Mouse (Mus musculus) midbrain, postnatal 0 days (tissue): Measurements from ENCODE around the gene Scamp1. TPM values are rescaled to one million over a fixed set of nuclear protein-coding genes. Genes with fewer than 3 reads are reported as not detected.

Experiments used
- ATAC-seq: fragments of 200-750 bp; cut with Nextera tagmentation; 2 replicates; pipeline ENCODE4 v1.8.0; 2017; ENCODE audit warnings: moderate number of reproducible peaks, mild to moderate bottlenecking, moderate TSS enrichment, moderate library complexity; ENCODE audit not compliant: low FRiP score
- DNase-seq: peaks from one replicate; pipeline ENCODE4 v3.0.0-alpha.2; 2015; ENCODE audit warnings: low spot score
- H3K27ac ChIP-seq: fragments of 300-500 bp; sonication (generic); 2 replicates; pipeline ENCODE4 v1.5.1; 2014; ENCODE audit warnings: low read depth, mild to moderate bottlenecking, low read length, mixed read lengths
- H3K27me3 ChIP-seq: fragments of 300-500 bp; sonication (generic); 2 replicates; pipeline ENCODE4 v1.6.1; 2014; ENCODE audit warnings: low read length, control low read depth, mixed read lengths; ENCODE audit not compliant: insufficient read depth
- H3K36me3 ChIP-seq: fragments of 300-500 bp; sonication (generic); 2 replicates; pipeline ENCODE4 v1.6.1; 2014; ENCODE audit warnings: low read length, control low read depth, mixed read lengths; ENCODE audit not compliant: insufficient read depth
- H3K4me1 ChIP-seq: fragments of 300-500 bp; sonication (generic); 2 replicates; pipeline ENCODE4 v1.6.1; 2014; ENCODE audit warnings: mild to moderate bottlenecking, control low read depth, antibody characterized with exemption, low read length, mixed read lengths; ENCODE audit not compliant: insufficient read depth
- H3K4me2 ChIP-seq: fragments of 300-500 bp; sonication (generic); 2 replicates; pipeline ENCODE4 v1.6.1; 2014; ENCODE audit warnings: low read depth, mild to moderate bottlenecking, low read length, mixed read lengths; ENCODE audit not compliant: poor library complexity, severe bottlenecking
- H3K4me3 ChIP-seq: fragments of 300-500 bp; sonication (generic); 2 replicates; pipeline ENCODE4 v1.5.1; 2014; ENCODE audit warnings: low read depth, mild to moderate bottlenecking, low read length, moderate library complexity
- H3K9ac ChIP-seq: fragments of 300-500 bp; sonication (generic); replicated peaks from 2 replicates; pipeline ENCODE4 v1.6.1; 2014; ENCODE audit warnings: mild to moderate bottlenecking, low read length, moderate library complexity, mixed read lengths; ENCODE audit not compliant: poor library complexity, severe bottlenecking
- H3K9me3 ChIP-seq: fragments of 300-500 bp; sonication (generic); 2 replicates; pipeline ENCODE4 v1.6.1; 2016; ENCODE audit warnings: low read length, control low read depth
- CTCF ChIP-seq: IDR thresholded peaks from 2 replicates; pipeline ENCODE4 v1.5.1; 2016; ENCODE audit warnings: antibody characterized with exemption, mild to moderate bottlenecking
- WGBS: fragments of 180-500 bp; shearing (Covaris S2); extraction: QIAGEN DNeasy Blood & Tissue Kit; methylation state at CpG from one replicate; pipeline ENCODE4 v1.1.7; 2014; 5-methylcytosine and 5-hydroxymethylcytosine counted together
- polyA plus RNA-seq: library from polyadenylated mRNA; unstranded; fragments of >200 nt; fragmentation: Nextera tagmentation; extraction: Ambion mirVana; gene quantifications from 2 replicates; pipeline ENCODE4 v1.2.1, GENCODE M21; 2015
- total RNA-seq: library from RNA; depleted of rRNA; stranded (reverse); fragments of >200 nt; gene quantifications from 2 replicates; pipeline ENCODE4 v1.2.3, GENCODE M21; 2014

Scamp1 gene
- total and polyA plus RNA-seq, 2 experiments from 2014 or later: 124 to 166 TPM

- Histone ChIP-seq H3K36me3 (no peaks in the 10 kb centered on the region), H3K4me3 (no peak overlapping the region), H3K4me2 (no peak overlapping the region), H3K27ac (no peak overlapping the region), H3K9me3 (no peaks in the 10 kb centered on the region), H3K4me1 (no peaks in the 10 kb centered on the region), H3K9ac (no peak overlapping the region), H3K27me3 (no peaks in the 10 kb centered on the region)
- ATAC-seq (no peak), DNase-seq (no peak)
- WGBS: 82% methylated on average over 8 of the region's 8 CpGs
- TF ChIP-seq CTCF: no peak
Measured at GRCm38 (mm10) chr13:94183372-94184021, 102.2 kb downstream of the Scamp1 start.

GRCm38 (mm10) chr13:94182026-94182425, 103.6 kb downstream of the Scamp1 start:
- WGBS: 86% methylated on average over 5 of the region's 5 CpGs
- DNase-seq: no peak
- TF ChIP-seq CTCF: no peak

GRCm38 (mm10) chr13:94180477-94181420, 104.9 kb downstream of the Scamp1 start:
- H3K27ac ChIP-seq: no peak overlapping the region
- no peak for DNase-seq
- no peak overlapping the region for H3K4me2 ChIP-seq
- TF ChIP-seq CTCF: no peak
- no peaks in the 10 kb centered on the region for H3K9me3 ChIP-seq
- WGBS: 94% methylated on average over 5 of the region's 5 CpGs
- H3K4me3 ChIP-seq: no peak overlapping the region
- H3K4me1 ChIP-seq: no peaks in the 10 kb centered on the region
- no peaks in the 10 kb centered on the region for H3K36me3 ChIP-seq
- ATAC-seq: no peak
- H3K9ac ChIP-seq: no peak overlapping the region
- H3K27me3 ChIP-seq: no peaks in the 10 kb centered on the region

More at GRCm38 (mm10) chr13:94182026-94182425, 103.6 kb downstream of the Scamp1 start:
- Histone ChIP-seq H3K9ac (no peak overlapping the region), H3K4me2 (no peak overlapping the region), H3K9me3 (no peaks in the 10 kb centered on the region), H3K4me1 (no peaks in the 10 kb centered on the region), H3K27me3 (no peaks in the 10 kb centered on the region), H3K27ac (no peak overlapping the region), H3K36me3 (no peaks in the 10 kb centered on the region), H3K4me3 (no peak overlapping the region)
- ATAC-seq: no peak

GRCm38 (mm10) chr13:94178401-94179040, 107.1 kb downstream of the Scamp1 start:
- H3K9ac ChIP-seq: no peak overlapping the region
- no peaks in the 10 kb centered on the region for H3K27me3 ChIP-seq
- no peak overlapping the region for H3K4me2 ChIP-seq
- no peak for TF ChIP-seq CTCF
- H3K27ac ChIP-seq: no peak overlapping the region
- no peaks in the 10 kb centered on the region for H3K36me3 ChIP-seq
- DNase-seq: peak; percentile 93
- H3K4me1 ChIP-seq: peaks cover 16% of the 10 kb centered on the region; the same call in 1 of the 2 replicates
- H3K9me3 ChIP-seq: no peaks in the 10 kb centered on the region
- no peak overlapping the region for H3K4me3 ChIP-seq
- peak; percentile 88 for ATAC-seq
- WGBS: 34% methylated on average over 11 of the region's 11 CpGs

GRCm38 (mm10) chr13:94177148-94177547, 108.5 kb downstream of the Scamp1 start:
- 57% methylated on average over 7 of the region's 7 CpGs for WGBS
- no peaks in the 10 kb centered on the region for H3K9me3 ChIP-seq
- no peak overlapping the region for H3K4me3 ChIP-seq
- no peaks in the 10 kb centered on the region for H3K36me3 ChIP-seq
- peak; percentile 57 for TF ChIP-seq CTCF
- H3K4me1 ChIP-seq: peaks cover 16% of the 10 kb centered on the region; the same call in 1 of the 2 replicates
- no peak overlapping the region for H3K9ac ChIP-seq
- H3K27me3 ChIP-seq: no peaks in the 10 kb centered on the region
- ATAC-seq: no peak
- no peak overlapping the region for H3K4me2 ChIP-seq
- peak; percentile 57 for DNase-seq
- H3K27ac ChIP-seq: no peak overlapping the region
